ENCODE assay signal across 10 mouse cellular contexts in genomic region chr5:104131544-104131943, GRCm38 (mm10). TPM values are rescaled to one million over a fixed set of nuclear protein-coding genes. Genes with fewer than 3 reads are reported as not detected.
A peak's percentile ranks its signal among the peaks of the same experiment; 100 is the strongest.
DNase-seq lines count a peak whose midpoint lies in the region; ATAC-seq and TF ChIP-seq lines count a peak whose summit lies in the region.
"Had no signal": no experiment of that assay in that cellular context is flagged by ENCODE, and none has a peak within 500 bp of the region (broad histone marks: within the 10 kb centered on the region; RNA-seq: fewer than 3 reads in every experiment).

No protein-coding gene starts in this region.

- no peak for TF ChIP-seq POLR2A in cortical plate, adult 2 months (IDR thresholded peaks at IDR 0.05; ENCODE audit: extremely low read depth, insufficient read depth, low read length)
- no peak for TF ChIP-seq POLR2A in thymus, adult 2 months (IDR thresholded peaks at IDR 0.05; ENCODE audit: control insufficient read depth, extremely low read depth, insufficient read depth, low read length, poor library complexity)

- no peak overlapping the region for H3K4me2 ChIP-seq in lung, embryonic 14.5 days
- H3K4me2 ChIP-seq: embryonic facial prominence, embryonic 13.5 days; limb, embryonic 13.5 days had no signal

- H3K9me3 ChIP-seq in lung, embryonic 14.5 days (ENCODE audit: low read depth, low read length) = no peaks in the 10 kb centered on the region
- H3K9me3 ChIP-seq: embryonic facial prominence, embryonic 13.5 days; limb, embryonic 13.5 days had no signal

- ATAC-seq in lung, embryonic 14.5 days (ENCODE audit: insufficient read depth) = peak; percentile 50; the same call in 1 of the 2 replicates

- DNase-seq in layer of hippocampus, postnatal 10 days (ENCODE audit: low spot score in 2 of 2) = peak; percentile 21 to 54
- DNase-seq in layer of hippocampus, postnatal 36 days = no peak
- DNase-seq in NIH3T3 (ENCODE audit: low read depth) = peak; percentile 86
- peak; percentile 76 for DNase-seq in lung, embryonic 14.5 days
- DNase-seq in urinary bladder, adult 2 months (ENCODE audit: low spot score) = no peak
- no peak for DNase-seq in thymus, adult 2 months

- H3K9ac ChIP-seq in lung, embryonic 14.5 days = no peak overlapping the region
- H3K9ac ChIP-seq: embryonic facial prominence, embryonic 13.5 days; limb, embryonic 13.5 days had no signal

- no peaks in the 10 kb centered on the region for H3K36me3 ChIP-seq in lung, embryonic 14.5 days (ENCODE audit: insufficient read depth)
- H3K36me3 ChIP-seq in thymus, adult 2 months (ENCODE audit: control insufficient read depth, insufficient read depth, low read length) = no peaks in the 10 kb centered on the region
- H3K36me3 ChIP-seq: embryonic facial prominence, embryonic 13.5 days; limb, embryonic 13.5 days had no signal

- H3K4me3 ChIP-seq in cortical plate, adult 2 months (ENCODE audit: insufficient read depth, low read length) = no peak overlapping the region
- no peak overlapping the region for H3K4me3 ChIP-seq in lung, embryonic 14.5 days (ENCODE audit: low read depth, low read length)
- H3K4me3 ChIP-seq in thymus, adult 2 months (ENCODE audit: control insufficient read depth, insufficient read depth, low read length) = no peak overlapping the region
- H3K4me3 ChIP-seq: embryonic facial prominence, embryonic 13.5 days; limb, embryonic 13.5 days had no signal

- WGBS in lung, embryonic 14.5 days = 35% methylated on average over 4 of the region's 4 CpGs
- WGBS in thymus, adult 2 months = 48% methylated on average over 4 of the region's 4 CpGs

- H3K27me3 ChIP-seq in lung, embryonic 14.5 days (ENCODE audit: insufficient read depth, low read length) = no peaks in the 10 kb centered on the region
- H3K27me3 ChIP-seq in thymus, adult 2 months (ENCODE audit: control insufficient read depth, insufficient read depth, low read length) = no peaks in the 10 kb centered on the region
- H3K27me3 ChIP-seq: embryonic facial prominence, embryonic 13.5 days; limb, embryonic 13.5 days had no signal

- TF ChIP-seq CTCF in cortical plate, adult 2 months (IDR thresholded peaks at IDR 0.05; ENCODE audit: extremely low read depth, insufficient read depth, low read length) = peak; percentile 80
- TF ChIP-seq CTCF in lung, embryonic 14.5 days (IDR thresholded peaks at IDR 0.05; ENCODE audit: low read depth) = peak; percentile 87
- no peak for TF ChIP-seq CTCF in thymus, adult 2 months (IDR thresholded peaks at IDR 0.05; ENCODE audit: borderline replicate concordance, control insufficient read depth, extremely low read depth, insufficient read depth, low read length, poor library complexity)

- peaks cover 1% of the 10 kb centered on the region for H3K4me1 ChIP-seq in cortical plate, adult 2 months (ENCODE audit: control insufficient read depth, insufficient read depth, low read length)
- peaks cover 7% of the 10 kb centered on the region; the same call in 1 of the 2 replicates for H3K4me1 ChIP-seq in lung, embryonic 14.5 days (ENCODE audit: insufficient read depth)
- H3K4me1 ChIP-seq in thymus, adult 2 months (replicated peaks; ENCODE audit: control insufficient read depth, insufficient read depth, low read length) = no peaks in the 10 kb centered on the region

- H3K27ac ChIP-seq in cortical plate, adult 2 months (ENCODE audit: insufficient read depth, low read length) = no peak overlapping the region
- H3K27ac ChIP-seq in lung, embryonic 14.5 days (ENCODE audit: low read depth) = no peak overlapping the region
- no peak overlapping the region for H3K27ac ChIP-seq in thymus, adult 2 months (ENCODE audit: control insufficient read depth, insufficient read depth, low read length)
- H3K27ac ChIP-seq: embryonic facial prominence, embryonic 13.5 days; limb, embryonic 13.5 days had no signal

RNA-seq across cellular contexts. Expression of gene Sparcl1, which starts 18.0 kb away (rescaled TPM):
- total RNA-seq in layer of hippocampus, postnatal 10 days (2021) = 1,000 to 10,000 TPM; 1,050 to 1,141 TPM
- 1,000 to 10,000 TPM; 1,408 to 1,415 TPM for total RNA-seq in layer of hippocampus, postnatal 36 days (2021)
- 1,820 and 1,861 TPM in 2 replicates for polyA plus RNA-seq in cortical plate, adult 2 months (2012; rRNA removed)
- 296 and 307 TPM in 2 replicates for polyA plus RNA-seq in lung, embryonic 14.5 days (2014; fragmentation: Nextera tagmentation; extraction: Ambion mirVana)
- 1,512 and 1,967 TPM in 2 replicates for polyA plus RNA-seq in urinary bladder, adult 2 months (2012; rRNA removed)
- 15.2 and 26.8 TPM in 2 replicates for polyA plus RNA-seq in thymus, adult 2 months (2012; rRNA removed)

RNA-seq across cellular contexts. Expression of gene Dspp, which starts 39.0 kb away (rescaled TPM):
- total RNA-seq in layer of hippocampus, postnatal 10 days (2021) = not detected
- under 1 TPM in 1 of 2 experiments, not detected in 1; 0.08 TPM for total RNA-seq in layer of hippocampus, postnatal 36 days (2021)
- 0.02 TPM in 1 of 2 replicates, not detected in the other for polyA plus RNA-seq in cortical plate, adult 2 months (2012; rRNA removed)
- not detected in 2 replicates for polyA plus RNA-seq in lung, embryonic 14.5 days (2014; fragmentation: Nextera tagmentation; extraction: Ambion mirVana)
- polyA plus RNA-seq in urinary bladder, adult 2 months (2012; rRNA removed) = not detected in 2 replicates
- not detected in 2 replicates for polyA plus RNA-seq in thymus, adult 2 months (2012; rRNA removed)
- polyA plus RNA-seq: spleen, adult 2 months had no signal

RNA-seq across cellular contexts. Expression of gene Gm17660, which starts 54.1 kb away (rescaled TPM):
- total RNA-seq in layer of hippocampus, postnatal 10 days (2021) = not detected
- not detected for total RNA-seq in layer of hippocampus, postnatal 36 days (2021)
- polyA plus RNA-seq in cortical plate, adult 2 months (2012; rRNA removed) = 0.25 TPM in 1 of 2 replicates, not detected in the other
- polyA plus RNA-seq in lung, embryonic 14.5 days (2014; fragmentation: Nextera tagmentation; extraction: Ambion mirVana) = not detected in 2 replicates
- polyA plus RNA-seq in urinary bladder, adult 2 months (2012; rRNA removed) = not detected in 2 replicates
- not detected in 2 replicates for polyA plus RNA-seq in thymus, adult 2 months (2012; rRNA removed)
- polyA plus RNA-seq: embryonic facial prominence, embryonic 13.5 days; limb, embryonic 13.5 days; spleen, adult 2 months had no signal

Comparison
In these comparisons a context has a peak if more than half of its experiments do, and no peak if none do; other contexts are left out.
1. DNase-seq: peak in layer of hippocampus, postnatal 10 days (2 of 2), NIH3T3 (single experiment) and lung, embryonic 14.5 days (single experiment); none in layer of hippocampus, postnatal 36 days (0 of 2), urinary bladder, adult 2 months (single experiment) and thymus, adult 2 months (single experiment).
2. RNA of gene Sparcl1, which starts 18.0 kb away (polyA plus RNA-seq): 1,820 to 1,861 TPM in cortical plate, adult 2 months, 1,512 to 1,967 TPM in urinary bladder, adult 2 months and 296 to 307 TPM in lung, embryonic 14.5 days; 15.2 to 26.8 TPM in thymus, adult 2 months; every median in the first group is over 10 times any median in the second.